Mouse (Mus musculus): ENCODE measurements at regions not wholly inside any gene's neighbourhood (a gene's known extent, or its start where the extent isn't known, plus 50 kb on each side); places are given as distances from the start of the nearest gene placed in this dataset.

DNA sequence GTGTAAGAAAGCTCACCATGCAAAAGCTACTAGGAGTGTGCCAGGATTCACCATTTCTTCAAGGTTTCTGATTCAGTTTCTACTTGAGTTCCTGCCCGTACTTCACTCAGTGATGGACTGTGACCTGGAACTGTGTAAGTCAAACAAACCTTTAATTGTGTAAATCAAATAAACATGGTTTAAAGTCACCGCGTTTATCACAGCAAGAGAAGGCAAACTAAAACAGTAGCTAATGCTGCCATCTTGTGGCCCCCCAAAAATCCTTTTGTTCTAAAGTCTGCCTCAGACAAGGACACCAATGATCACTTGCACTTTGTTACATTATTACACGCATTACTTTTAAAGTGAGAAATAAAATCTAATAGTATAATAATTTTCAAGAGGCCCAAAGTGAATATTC, 63.6 kb upstream of the Dcx start:
- TF ChIP-seq EP300 (IDR thresholded peaks at IDR 0.05; ENCODE audit: low read depth), result no peak
- peak; percentile 38 for TF ChIP-seq CTCF (IDR thresholded peaks at IDR 0.05; ENCODE audit: low read depth)

Measured in liver, postnatal 0 days (tissue).